Mouse (Mus musculus): ENCODE results near the gene Nhlh2. TPM values are rescaled to one million over a fixed set of nuclear protein-coding genes. Genes with fewer than 3 reads are reported as not detected.

The Nhlh2 gene
- polyA plus RNA-seq, 1 experiment from 2014 or later, result 20.8 TPM

GRCm38 (mm10) chr3:102062671-102063010 lies 52.8 kb downstream of the Nhlh2 start:
- Histone ChIP-seq H3K36me3 (ENCODE audit: control insufficient read depth, insufficient read depth, low read length) (no peaks in the 10 kb centered on the region), H3K4me3 (ENCODE audit: low read depth, low read length) (no peak overlapping the region), H3K4me2 (ENCODE audit: low read depth, low read length) (no peak overlapping the region), H3K9me3 (ENCODE audit: control insufficient read depth, low read length) (no peaks in the 10 kb centered on the region), H3K9ac (replicated peaks; ENCODE audit: low read depth, low read length) (no peak overlapping the region), H3K27ac (ENCODE audit: low read depth, low read length) (no peak overlapping the region), H3K27me3 (ENCODE audit: control insufficient read depth, insufficient read depth, low read length) (no peaks in the 10 kb centered on the region), H3K4me1 (ENCODE audit: control insufficient read depth, insufficient read depth, low read length) (no peaks in the 10 kb centered on the region)
- ATAC-seq (ENCODE audit: low read depth), result peak; percentile 42; the same call in 1 of the 2 replicates
- WGBS, result 28% methylated on average over 8 of the region's 8 CpGs

- Histone ChIP-seq H3K9ac (replicated peaks; ENCODE audit: low read depth, low read length) (no peak overlapping the region), H3K4me1 (ENCODE audit: control insufficient read depth, insufficient read depth, low read length) (no peaks in the 10 kb centered on the region), H3K27ac (ENCODE audit: low read depth, low read length) (no peak overlapping the region), H3K27me3 (ENCODE audit: control insufficient read depth, insufficient read depth, low read length) (no peaks in the 10 kb centered on the region), H3K4me2 (ENCODE audit: low read depth, low read length) (no peak overlapping the region), H3K4me3 (ENCODE audit: low read depth, low read length) (no peak overlapping the region), H3K9me3 (ENCODE audit: control insufficient read depth, low read length) (no peaks in the 10 kb centered on the region), H3K36me3 (ENCODE audit: control insufficient read depth, insufficient read depth, low read length) (no peaks in the 10 kb centered on the region)
- ATAC-seq (ENCODE audit: low read depth), result no peak
- WGBS, result 80% methylated on average over 10 of the region's 10 CpGs
Measured at GRCm38 (mm10) chr3:102063273-102064120, 53.6 kb downstream of the Nhlh2 start.

- no peak overlapping the region for H3K27ac ChIP-seq (ENCODE audit: low read depth, low read length)
- WGBS, result 84% methylated on average over 6 of the region's 6 CpGs
- no peaks in the 10 kb centered on the region for H3K4me1 ChIP-seq (ENCODE audit: control insufficient read depth, insufficient read depth, low read length)
- ATAC-seq (ENCODE audit: low read depth), result no peak
- H3K9ac ChIP-seq (replicated peaks; ENCODE audit: low read depth, low read length), result no peak overlapping the region
- no peaks in the 10 kb centered on the region for H3K9me3 ChIP-seq (ENCODE audit: control insufficient read depth, low read length)
- no peaks in the 10 kb centered on the region for H3K36me3 ChIP-seq (ENCODE audit: control insufficient read depth, insufficient read depth, low read length)
- H3K4me2 ChIP-seq (ENCODE audit: low read depth, low read length), result no peak overlapping the region
- H3K27me3 ChIP-seq (ENCODE audit: control insufficient read depth, insufficient read depth, low read length), result no peaks in the 10 kb centered on the region
- no peak overlapping the region for H3K4me3 ChIP-seq (ENCODE audit: low read depth, low read length)
Measured at GRCm38 (mm10) chr3:102064566-102064965, 54.7 kb downstream of the Nhlh2 start.

Other genes starting within 250 kb of the Nhlh2 start
- 0.12 TPM in 1 of 2 replicates, not detected in the other for gene Mab21l3, start 161.1 kb upstream of the Nhlh2 start, polyA plus RNA-seq (2014; fragmentation: Nextera tagmentation; extraction: Ambion mirVana)
- gene Slc22a15, start 85.6 kb upstream of the Nhlh2 start, polyA plus RNA-seq (2014; fragmentation: Nextera tagmentation; extraction: Ambion mirVana), result 6.1 and 7.0 TPM in 2 replicates
- 0.67 and 0.75 TPM in 2 replicates for gene Casq2, start 76.3 kb downstream of the Nhlh2 start, polyA plus RNA-seq (2014; fragmentation: Nextera tagmentation; extraction: Ambion mirVana)
- 8.2 and 11.3 TPM in 2 replicates for gene Vangl1, start 194.6 kb downstream of the Nhlh2 start, polyA plus RNA-seq (2014; fragmentation: Nextera tagmentation; extraction: Ambion mirVana)